Mouse (Mus musculus): ENCODE data around the gene Nkx6-1.

Nkx6-1 gene

DNA sequence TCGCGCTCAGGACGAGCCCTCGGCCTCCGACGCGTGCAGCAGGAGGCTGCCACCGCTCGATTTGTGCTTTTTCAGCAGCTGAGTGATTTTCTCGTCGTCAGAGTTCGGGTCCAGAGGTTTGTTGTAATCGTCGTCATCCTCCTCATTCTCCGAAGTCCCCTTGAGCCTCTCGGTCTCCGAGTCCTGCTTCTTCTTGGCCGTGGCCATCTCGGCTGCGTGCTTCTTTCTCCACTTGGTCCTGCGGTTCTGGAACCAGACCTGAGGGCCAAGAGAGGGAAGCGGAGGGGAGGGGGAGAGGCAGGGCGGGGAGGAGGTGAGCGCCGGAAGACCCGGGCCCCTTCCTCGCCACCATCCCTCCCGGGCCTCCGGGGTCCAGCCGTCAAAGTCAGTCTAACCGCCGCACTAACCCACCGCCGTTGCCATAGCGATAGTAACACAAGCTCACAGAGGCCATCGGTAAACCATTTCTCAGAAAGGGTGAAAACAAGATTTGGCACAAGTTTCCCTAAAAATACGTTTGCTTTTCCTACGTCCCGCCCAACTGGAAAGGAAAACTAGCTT, 5.3 kb downstream of the Nkx6-1 start:
- no peak for DNase-seq (ENCODE audit: low spot score in 2 of 2)

DNA sequence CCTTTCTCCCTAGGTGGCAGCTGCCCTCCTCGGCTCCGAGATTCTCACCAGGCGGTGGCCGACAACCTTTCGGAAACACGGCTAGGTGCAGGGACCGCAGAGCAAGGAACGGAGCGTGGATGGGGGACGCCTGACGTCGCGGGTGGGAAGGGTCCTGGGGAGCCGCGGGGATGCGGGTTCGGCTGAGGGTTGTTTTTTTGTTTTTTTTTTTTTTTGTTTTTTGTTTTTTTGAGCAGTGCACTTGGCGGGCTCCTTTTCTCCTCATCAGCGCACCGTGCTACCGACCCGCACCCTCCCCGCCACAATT, 5.9 kb downstream of the Nkx6-1 start:
- no peak for DNase-seq (ENCODE audit: low spot score in 2 of 2)

DNA sequence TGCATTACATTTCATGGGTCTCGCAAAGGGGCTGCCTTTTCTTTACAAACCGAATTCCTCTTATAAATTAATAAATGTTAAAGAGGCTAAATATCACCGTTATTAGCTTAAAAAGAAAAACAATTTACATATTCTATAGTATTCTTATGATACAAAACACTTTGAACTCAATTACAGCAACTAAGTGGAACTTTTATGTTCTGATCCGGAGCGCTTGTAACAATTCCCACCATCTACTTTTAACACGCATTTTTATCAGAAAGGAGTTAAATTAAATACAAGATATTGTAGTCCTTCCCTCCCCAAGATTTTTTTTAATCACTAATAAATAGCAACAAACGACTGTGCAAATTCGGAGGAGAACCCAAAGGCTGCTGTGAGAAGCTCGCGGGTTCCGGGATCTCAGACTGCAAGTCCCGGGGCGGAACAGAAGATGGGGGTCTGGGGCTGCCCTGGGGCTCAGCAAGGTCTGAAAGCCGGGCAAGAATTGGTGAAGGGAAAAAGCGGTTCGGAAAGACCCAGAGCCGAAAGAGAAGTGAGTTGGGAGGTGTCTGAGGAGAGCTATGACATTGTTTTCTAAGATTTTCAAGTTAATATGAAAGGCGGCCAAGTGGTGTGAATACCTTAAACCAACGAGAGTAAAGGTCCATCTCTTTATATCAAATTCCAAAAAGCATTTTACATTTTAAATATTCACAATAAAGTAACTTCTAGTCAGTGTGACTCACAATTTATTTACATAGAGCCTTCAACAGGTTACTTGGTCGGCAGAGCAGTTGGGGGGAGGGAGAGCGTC, 6.4 kb downstream of the Nkx6-1 start:
- no peak for DNase-seq (ENCODE audit: low spot score in 2 of 2)

DNA sequence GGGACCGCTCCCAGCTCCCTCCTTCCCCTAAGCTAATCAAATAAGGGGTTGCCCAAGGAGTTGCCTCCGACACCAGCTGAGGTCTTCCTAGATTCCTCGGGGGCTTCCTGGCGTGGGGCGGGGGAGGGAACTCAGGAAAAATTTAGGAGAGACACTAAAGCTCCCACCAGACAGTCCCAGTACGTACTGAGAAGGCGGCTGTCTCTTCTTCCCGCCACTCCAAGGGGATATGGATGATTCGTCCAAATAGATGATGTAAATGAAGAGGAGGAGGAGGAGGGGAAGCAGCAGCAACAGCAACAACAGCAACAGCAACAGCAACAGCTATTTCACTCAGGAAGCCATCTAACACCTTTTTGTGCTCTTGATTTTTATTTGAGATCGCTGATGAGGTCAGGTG, 7.1 kb downstream of the Nkx6-1 start:
- no peak for DNase-seq (ENCODE audit: low spot score in 2 of 2)

DNA sequence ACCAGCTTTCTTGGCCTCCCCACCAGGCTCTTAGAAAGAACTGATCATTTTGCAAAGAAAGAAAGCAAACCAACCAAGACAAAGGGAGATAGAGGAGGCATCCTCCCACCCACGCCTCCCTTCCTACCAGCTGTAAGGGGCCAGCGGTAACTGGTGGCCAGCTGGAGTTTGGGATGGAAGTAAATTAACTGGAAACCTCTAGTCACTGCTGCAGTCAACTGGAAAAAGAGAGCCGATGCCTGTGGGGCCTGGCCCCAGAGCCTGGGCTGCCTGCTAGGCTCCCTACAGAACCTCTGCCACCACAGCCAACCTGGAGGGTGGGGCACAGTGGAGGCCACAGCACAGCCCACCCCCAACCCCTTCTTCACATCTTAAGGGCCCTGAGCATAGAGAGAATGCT, 8.7 kb downstream of the Nkx6-1 start:
- DNase-seq (ENCODE audit: low spot score in 2 of 2), result no peak

DNA sequence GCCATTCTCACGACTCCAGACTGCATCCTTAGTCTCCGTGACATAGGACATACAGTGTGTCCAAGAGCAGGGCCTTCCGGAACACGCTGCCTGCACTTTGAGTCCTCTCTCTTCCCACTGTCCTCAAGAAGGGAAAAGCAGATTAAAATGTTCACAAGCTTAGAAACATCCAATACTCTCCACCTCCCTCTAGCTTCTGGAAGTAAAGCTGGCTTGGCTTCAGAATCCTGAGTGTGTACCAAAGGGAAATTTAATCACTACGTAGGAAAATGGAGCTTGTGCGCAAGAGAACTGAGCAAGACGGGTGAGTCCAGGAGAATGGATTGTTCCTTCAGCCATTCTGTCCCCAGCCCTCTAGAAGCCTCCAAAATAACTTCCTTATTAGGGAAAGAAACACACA, 9.4 kb downstream of the Nkx6-1 start:
- no peak for DNase-seq (ENCODE audit: low spot score in 2 of 2)

DNA sequence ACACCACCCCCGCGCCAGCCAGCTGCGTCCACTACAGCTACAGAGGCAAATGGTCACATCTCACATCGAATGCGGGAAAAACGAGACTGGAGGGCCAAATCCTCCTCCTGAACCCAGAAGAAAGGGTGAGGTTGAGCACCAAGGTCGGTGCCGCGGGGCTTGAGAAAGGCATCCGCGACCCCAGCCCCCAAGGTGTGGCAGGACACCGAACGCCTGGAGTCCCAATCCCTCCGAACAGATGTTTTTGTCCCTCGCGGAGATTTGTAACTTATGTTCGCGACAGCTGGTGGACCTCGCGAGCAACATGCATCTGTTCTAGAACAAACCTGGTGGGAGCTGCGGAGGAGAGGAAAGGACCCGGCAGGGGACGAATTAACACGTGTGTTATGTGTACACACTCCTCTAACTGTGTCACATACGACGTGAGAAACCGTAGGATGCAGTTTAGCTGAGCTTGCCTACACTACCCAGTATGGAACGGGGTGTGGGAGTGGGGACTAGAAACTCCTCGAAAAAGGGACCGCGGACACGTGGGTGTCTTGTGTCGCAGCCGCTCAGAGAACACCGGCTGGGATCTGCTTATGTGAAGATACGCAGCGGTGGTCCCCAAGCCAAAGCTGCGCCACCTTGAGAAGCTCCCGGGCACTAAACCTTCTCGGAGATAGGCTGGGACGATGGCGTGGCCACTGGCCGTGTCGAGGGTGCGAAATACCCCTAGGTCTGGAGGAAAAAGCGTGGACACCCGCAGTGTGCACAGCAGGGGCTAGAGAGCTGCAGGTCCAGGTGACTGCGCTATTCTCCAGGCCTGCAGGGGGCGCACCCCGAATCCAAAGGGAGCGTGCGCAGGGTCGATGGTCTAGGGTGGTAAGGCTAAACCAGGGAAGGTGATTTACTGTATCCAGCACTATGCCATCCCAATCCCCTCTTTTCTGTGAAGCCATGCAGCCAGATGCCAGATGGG, 16.8 kb downstream of the Nkx6-1 start:
- no peak for DNase-seq (ENCODE audit: low spot score in 2 of 2)

DNA sequence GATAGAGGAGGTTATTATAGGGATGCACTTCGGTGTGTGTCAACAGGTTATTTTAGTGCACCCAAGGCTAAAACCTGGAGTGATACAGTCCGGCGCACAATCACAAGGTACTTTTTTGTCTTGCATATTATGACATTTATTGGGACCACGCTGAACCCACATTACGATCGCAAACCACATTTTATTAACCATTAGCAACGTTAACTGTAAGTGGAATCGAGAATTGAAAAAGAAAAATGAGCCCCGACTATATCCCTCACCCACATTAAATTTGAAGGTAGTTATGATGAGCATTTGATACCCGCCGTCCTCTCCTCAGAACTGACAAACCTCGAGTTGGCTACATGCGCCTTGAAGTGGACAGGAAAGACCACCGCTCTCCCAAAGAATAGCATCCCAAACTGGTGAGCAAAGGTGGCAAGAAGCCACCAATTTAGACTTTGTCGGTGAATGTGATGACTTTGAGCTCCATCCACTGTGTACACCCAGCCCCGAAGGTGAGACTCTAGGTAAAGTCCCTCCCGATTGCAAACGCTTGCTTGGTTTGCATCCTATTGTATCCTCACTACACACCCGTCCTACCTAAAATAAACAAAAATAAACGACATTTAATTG, 17.7 kb downstream of the Nkx6-1 start:
- DNase-seq (ENCODE audit: low spot score in 2 of 2), result no peak

DNA sequence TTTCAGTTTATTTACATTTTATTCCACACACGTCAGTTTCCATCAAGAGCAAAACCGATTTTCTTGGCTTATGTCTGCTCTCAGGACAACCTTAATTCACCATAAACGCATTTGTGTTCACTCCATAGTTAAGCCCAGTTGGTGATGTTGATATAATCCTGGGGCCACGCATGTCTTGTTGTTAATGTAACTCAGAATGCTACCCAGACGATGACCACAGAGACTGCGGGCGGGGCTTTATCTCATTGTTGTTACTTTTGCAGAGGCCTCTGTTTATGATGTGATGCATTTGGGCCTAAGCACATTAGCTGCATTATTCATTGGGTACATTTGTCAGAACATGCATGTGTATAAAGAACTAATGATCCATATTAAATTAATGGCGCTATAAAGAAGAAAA, 19.7 kb downstream of the Nkx6-1 start:
- no peak for DNase-seq (ENCODE audit: low spot score in 2 of 2)

DNA sequence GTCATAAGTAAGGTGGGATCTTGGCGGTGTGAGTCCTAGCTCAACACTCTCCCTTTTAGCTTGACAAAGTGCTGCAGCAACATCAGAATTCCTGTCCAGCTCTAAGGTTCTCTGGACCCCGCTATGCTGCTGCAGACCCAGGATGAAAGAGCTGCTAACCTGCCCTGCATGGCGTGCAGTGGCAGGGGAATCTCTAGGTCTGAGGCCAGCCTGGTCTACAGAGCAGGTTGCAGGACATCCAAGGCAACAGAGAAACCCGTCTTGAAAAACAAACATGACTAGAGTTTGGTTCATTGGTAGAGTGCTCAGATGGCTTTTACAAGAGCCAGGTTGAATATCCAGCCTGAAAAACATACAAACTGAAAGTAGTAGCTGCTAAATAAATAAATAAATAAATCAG, 26.7 kb downstream of the Nkx6-1 start:
- no peak for DNase-seq (ENCODE audit: low spot score in 2 of 2)
